Mouse (Mus musculus) heart, embryonic 14.5 days (tissue): ENCODE data around the gene Adk. TPM values are rescaled to one million over a fixed set of nuclear protein-coding genes. Genes with fewer than 3 reads are reported as not detected.

Source experiments
- ATAC-seq: fragments of 200-750 bp; cut with Nextera tagmentation; 2 replicates; pipeline ENCODE4 v1.8.0; 2017; ENCODE audit warnings: low read depth, moderate TSS enrichment; ENCODE audit not compliant: insufficient number of reproducible peaks, insufficient read depth, low FRiP score
- H3K27ac ChIP-seq, 2 experiments: fragments of 200-500 bp in 1 of 2; fragments of 300-500 bp in 1 of 2; sonication (generic) in 1 of 2; replicated peaks in 1 of 2; 2 replicates each; pipeline ENCODE4 v1.5.1; 2012 to 2014; ENCODE audit warnings: low read depth in 2 of 2, low read length in 2 of 2, control low read depth in 1 of 2, mild to moderate bottlenecking in 1 of 2, mixed read lengths in 1 of 2; ENCODE audit not compliant: control insufficient read depth in 1 of 2, insufficient read depth in 1 of 2
- H3K27me3 ChIP-seq: fragments of 300-500 bp; sonication (generic); 2 replicates; pipeline ENCODE4 v1.6.1; 2014; ENCODE audit warnings: mild to moderate bottlenecking, low read length, control low read depth; ENCODE audit not compliant: control insufficient read depth, insufficient read depth
- H3K36me3 ChIP-seq: fragments of 300-500 bp; sonication (generic); 2 replicates; pipeline ENCODE4 v1.6.1; 2014; ENCODE audit warnings: mild to moderate bottlenecking, control low read depth, low read length, mixed read lengths; ENCODE audit not compliant: control insufficient read depth, insufficient read depth
- H3K4me1 ChIP-seq, 2 experiments: fragments of 200-500 bp in 1 of 2; fragments of 300-500 bp in 1 of 2; sonication (generic) in 1 of 2; 2 replicates each; pipeline ENCODE4 v1.6.1; 2012 to 2014; ENCODE audit warnings: low read length in 2 of 2, control low read depth in 1 of 2, mixed read lengths in 1 of 2; ENCODE audit not compliant: control insufficient read depth in 2 of 2, insufficient read depth in 2 of 2
- H3K4me2 ChIP-seq: fragments of 300-500 bp; sonication (generic); 2 replicates; pipeline ENCODE4 v1.6.1; 2014; ENCODE audit warnings: mild to moderate bottlenecking, low read length
- H3K4me3 ChIP-seq, 2 experiments: fragments of 200-500 bp in 1 of 2; fragments of 300-500 bp in 1 of 2; sonication (generic) in 1 of 2; 2 replicates each; pipeline ENCODE4 v1.5.1; 2012 to 2014; ENCODE audit warnings: low read length in 2 of 2, mild to moderate bottlenecking in 2 of 2, control low read depth in 1 of 2, low read depth in 1 of 2, moderate library complexity in 1 of 2; ENCODE audit not compliant: control insufficient read depth in 1 of 2, insufficient read depth in 1 of 2
- H3K9ac ChIP-seq: fragments of 300-500 bp; sonication (generic); 2 replicates; pipeline ENCODE4 v1.6.1; 2014; ENCODE audit warnings: mild to moderate bottlenecking, low read length
- H3K9me3 ChIP-seq: fragments of 300-500 bp; sonication (generic); 2 replicates; pipeline ENCODE4 v1.6.1; 2016; ENCODE audit warnings: low read length, control low read depth; ENCODE audit not compliant: control insufficient read depth
- whole genome bisulfite sequencing: fragments of 180-500 bp; shearing (Covaris S2); extraction: QIAGEN DNeasy Blood & Tissue Kit; methylation state at CpG from one replicate; pipeline ENCODE4 v1.1.7; 2014; 5-methylcytosine and 5-hydroxymethylcytosine counted together
- polyA plus RNA-seq: library from polyadenylated mRNA; unstranded; fragments of >200 nt; fragmentation: Nextera tagmentation; extraction: Ambion mirVana; gene quantifications from 2 replicates; pipeline ENCODE4 v1.2.1, GENCODE M21; 2014

Adk gene
- polyA plus RNA-seq, 1 experiment from 2014 or later = 250 TPM

DNA sequence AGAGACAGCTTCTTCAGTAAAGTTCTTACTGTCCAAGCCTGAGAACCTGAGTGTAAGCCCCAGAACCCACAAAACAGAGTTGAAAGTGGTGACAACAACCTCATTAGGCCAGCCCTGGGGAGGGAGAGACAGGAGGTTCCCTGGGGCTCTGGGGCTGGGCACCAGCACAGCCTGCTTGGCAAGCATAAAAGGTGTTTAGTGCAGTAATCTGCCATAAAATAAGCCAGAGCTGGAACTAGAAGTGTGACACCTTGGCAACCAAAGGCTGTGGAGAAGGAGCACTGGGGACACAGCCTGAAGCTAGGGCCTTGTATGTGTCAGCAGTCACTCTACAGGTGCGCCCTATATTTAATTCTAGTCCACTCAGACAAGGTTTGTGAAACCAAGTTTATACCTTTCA is 252.4 kb downstream of the Adk start:
- H3K36me3 ChIP-seq = no peaks in the 10 kb centered on the region
- no peaks in the 10 kb centered on the region for H3K27me3 ChIP-seq
- H3K9ac ChIP-seq = no peak overlapping the region
- H3K4me1 ChIP-seq = peaks cover 0 to 17% of the 10 kb centered on the region in 2 experiments; a peak in 2 of 4 replicates
- no peaks in the 10 kb centered on the region for H3K9me3 ChIP-seq
- no peak for ATAC-seq
- WGBS = 82% methylated on average over 1 of the region's 1 CpGs
- no peak overlapping the region for H3K4me2 ChIP-seq
- no peak overlapping the region; a peak in 1 of 4 replicates for H3K27ac ChIP-seq
- no peak overlapping the region for H3K4me3 ChIP-seq

DNA sequence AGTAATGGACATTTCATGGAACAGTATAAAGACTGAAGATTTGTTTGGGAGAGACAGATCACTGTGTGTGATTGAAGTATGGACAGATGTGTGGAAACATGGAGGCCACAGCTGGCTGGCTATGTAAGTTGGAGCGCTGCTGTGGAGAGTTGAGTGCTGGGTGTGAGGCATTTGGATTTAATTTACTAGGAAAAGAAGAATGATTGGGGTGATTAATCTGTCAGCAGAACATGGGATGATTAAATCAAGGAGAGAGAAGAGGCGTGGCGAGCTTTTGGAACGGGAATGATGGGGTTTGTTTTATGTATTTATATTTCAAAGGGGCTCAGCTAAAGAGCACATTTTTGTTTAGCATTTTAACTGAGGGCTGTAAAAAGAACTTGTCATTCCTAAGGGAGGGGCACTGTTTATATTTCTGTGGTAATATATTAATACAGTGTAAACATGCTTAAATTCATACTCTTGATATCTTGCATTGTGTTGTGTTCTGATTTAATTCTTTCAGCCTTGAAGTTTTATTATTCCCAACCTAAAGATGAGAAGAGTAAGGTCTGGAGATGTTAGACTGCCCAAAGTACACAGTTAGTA is 256.1 kb downstream of the Adk start:
- Histone ChIP-seq H3K27ac (no peak overlapping the region), H3K4me2 (no peak overlapping the region), H3K9me3 (no peaks in the 10 kb centered on the region), H3K27me3 (no peaks in the 10 kb centered on the region), H3K4me3 (no peak overlapping the region), H3K4me1 (peaks cover 0 to 16% of the 10 kb centered on the region in 2 experiments; a peak in 2 of 4 replicates), H3K9ac (no peak overlapping the region), H3K36me3 (no peaks in the 10 kb centered on the region)
- 83% methylated on average over 4 of the region's 4 CpGs for WGBS
- no peak for ATAC-seq

DNA sequence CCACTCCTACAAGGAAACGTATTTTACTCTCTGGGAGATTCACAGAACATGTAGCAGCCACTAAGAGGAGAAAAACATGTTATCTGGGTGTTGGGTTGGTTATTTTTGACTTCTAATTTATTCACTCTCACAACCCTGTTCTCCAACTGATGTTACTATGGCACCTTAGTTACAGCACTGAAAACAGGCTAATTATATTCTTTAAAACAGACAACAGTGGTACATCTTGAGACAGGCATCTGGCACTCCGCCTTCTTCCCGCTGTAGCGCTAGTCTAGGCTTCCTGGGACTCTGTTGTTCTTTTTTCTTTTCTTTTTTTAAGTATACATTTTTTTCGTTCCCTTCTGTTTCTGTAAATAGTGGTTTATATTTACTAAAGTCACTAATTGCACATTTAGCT is 258.2 kb downstream of the Adk start:
- no peak overlapping the region for H3K4me3 ChIP-seq
- H3K9ac ChIP-seq = no peak overlapping the region
- no peak for ATAC-seq
- H3K9me3 ChIP-seq = no peaks in the 10 kb centered on the region
- WGBS = 84% methylated on average over 5 of the region's 5 CpGs
- no peaks in the 10 kb centered on the region for H3K27me3 ChIP-seq
- H3K4me2 ChIP-seq = no peak overlapping the region
- H3K36me3 ChIP-seq = no peaks in the 10 kb centered on the region
- H3K4me1 ChIP-seq = peaks cover 0 to 11% of the 10 kb centered on the region in 2 experiments; a peak in 2 of 4 replicates
- no peak overlapping the region; a peak in 1 of 4 replicates for H3K27ac ChIP-seq

DNA sequence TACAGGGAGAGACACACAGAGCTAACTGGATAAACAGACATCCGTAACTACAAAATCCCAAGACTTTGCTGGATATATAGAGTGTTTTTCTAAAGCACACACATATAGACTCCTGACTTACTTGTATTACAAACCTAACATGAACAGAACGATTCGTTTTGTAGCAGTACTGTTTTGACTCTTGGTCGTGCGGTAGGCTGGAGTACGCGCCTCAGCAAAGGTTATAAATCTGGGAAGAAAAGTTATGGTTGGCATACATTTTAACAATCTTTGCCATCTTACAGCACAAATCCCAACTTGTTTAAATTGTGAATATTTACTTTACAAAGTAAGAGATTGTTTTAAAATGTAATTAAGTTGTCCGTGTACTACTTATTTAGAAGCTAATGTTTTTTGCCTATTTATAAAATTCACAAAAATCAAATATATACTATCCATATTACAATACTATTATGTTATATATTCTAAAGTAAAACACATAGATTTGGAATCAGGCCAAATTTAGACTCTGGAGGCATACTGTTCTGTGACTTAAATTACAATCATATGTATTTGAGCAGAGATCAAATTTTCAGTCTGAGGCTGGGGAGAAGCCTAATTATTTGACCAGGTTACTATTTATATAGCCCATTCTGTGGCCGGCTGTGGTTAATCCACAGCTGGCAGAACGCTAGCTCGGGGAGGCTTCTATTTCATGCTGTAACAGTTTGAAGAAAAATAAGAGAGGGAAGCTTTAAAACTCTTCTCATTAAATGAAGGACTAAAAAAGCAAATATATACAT is 261.4 kb downstream of the Adk start:
- no peaks in the 10 kb centered on the region for H3K36me3 ChIP-seq
- whole genome bisulfite sequencing = 85% methylated on average over 11 of the region's 11 CpGs
- H3K9me3 ChIP-seq = no peaks in the 10 kb centered on the region
- ATAC-seq = no peak
- peaks cover 0 to 8% of the 10 kb centered on the region in 2 experiments; a peak in 2 of 4 replicates for H3K4me1 ChIP-seq
- H3K9ac ChIP-seq = no peak overlapping the region
- no peak overlapping the region for H3K4me3 ChIP-seq
- no peaks in the 10 kb centered on the region for H3K27me3 ChIP-seq
- H3K4me2 ChIP-seq = no peak overlapping the region
- peak overlapping the region in 1 of 2 experiments; percentile 7; a peak in 1 of 4 replicates for H3K27ac ChIP-seq

DNA sequence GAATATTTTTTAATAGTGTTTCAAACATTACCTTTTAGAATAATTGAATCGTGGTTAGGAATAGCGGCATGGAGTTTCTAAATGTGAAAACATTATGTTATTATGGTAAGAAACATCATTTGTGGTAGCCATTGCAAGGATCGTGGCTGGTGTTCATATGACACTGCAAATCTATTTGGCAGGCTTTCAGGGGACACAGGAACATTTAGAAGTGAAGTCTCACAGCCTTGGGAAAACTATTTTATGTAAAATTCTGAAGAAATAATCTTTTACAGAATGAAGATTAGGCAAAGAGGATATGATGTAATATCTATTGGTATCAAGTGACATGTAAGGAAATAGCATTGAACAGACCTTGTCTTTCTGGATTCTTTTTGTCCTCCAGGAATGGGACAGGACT is 262.1 kb downstream of the Adk start:
- Histone ChIP-seq H3K4me3 (no peak overlapping the region), H3K27ac (peak overlapping the region in 1 of 2 experiments; percentile 7; a peak in 1 of 4 replicates), H3K36me3 (peaks cover 5% of the 10 kb centered on the region), H3K27me3 (no peaks in the 10 kb centered on the region), H3K9ac (no peak overlapping the region), H3K4me1 (peaks cover 0 to 8% of the 10 kb centered on the region in 2 experiments; a peak in 2 of 4 replicates), H3K9me3 (no peaks in the 10 kb centered on the region), H3K4me2 (no peak overlapping the region)
- no peak for ATAC-seq
- 79% methylated on average over 3 of the region's 3 CpGs for WGBS

DNA sequence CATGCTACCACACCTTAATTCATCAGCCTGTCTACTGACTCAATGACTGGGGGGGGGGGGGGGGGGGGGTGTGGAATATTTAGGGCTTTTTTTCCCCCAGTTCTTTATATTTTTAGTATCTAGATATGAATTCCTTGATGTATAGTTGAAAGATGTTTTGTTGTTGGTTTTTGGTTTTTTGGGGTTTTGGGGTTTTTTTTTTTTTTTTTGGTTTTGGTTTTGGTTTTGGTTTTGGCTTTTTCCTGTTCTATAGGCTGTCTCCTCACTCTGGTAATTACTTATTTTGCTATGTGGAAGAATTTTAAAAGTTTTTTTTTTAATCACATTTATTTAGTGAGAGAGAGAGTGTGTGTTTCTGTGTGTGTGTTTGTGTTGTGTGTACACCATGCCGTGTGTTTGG is 282.5 kb downstream of the Adk start:
- Histone ChIP-seq H3K27me3 (no peaks in the 10 kb centered on the region), H3K36me3 (no peaks in the 10 kb centered on the region), H3K4me1 (peaks cover 4 to 13% of the 10 kb centered on the region in 2 experiments), H3K9ac (no peak overlapping the region), H3K4me3 (no peak overlapping the region), H3K27ac (no peak overlapping the region), H3K4me2 (no peak overlapping the region), H3K9me3 (no peaks in the 10 kb centered on the region)
- 83% methylated on average over 1 of the region's 1 CpGs for WGBS
- ATAC-seq = no peak

DNA sequence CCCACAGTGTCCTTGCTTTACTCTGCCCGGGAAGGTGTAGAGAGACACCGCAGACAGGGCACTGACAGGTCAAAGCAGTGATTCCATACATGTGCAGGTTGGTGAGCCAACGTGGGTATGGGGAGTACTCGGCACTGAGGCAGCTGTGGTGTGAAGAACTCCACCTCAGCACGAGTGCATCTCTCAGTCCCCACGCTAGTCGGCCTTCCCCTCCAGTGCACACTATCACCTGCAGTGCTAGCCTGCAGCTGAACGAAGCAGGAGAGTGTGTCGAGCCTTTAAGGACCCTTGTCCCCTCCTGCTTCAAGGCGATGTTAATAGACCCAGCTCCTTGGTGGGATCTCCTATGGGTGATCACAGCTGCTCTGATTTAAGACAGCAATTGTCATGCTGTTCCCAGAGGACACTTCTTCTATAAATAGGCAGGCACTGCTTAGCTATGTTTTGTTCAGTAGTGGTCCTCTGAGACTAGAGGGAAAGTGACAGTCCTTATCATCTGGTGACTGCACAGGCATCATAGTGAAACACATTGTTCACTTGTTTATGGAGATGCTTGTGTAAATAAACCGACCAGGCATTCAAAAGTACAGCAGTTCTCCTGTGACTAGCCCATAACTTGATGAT is 283.4 kb downstream of the Adk start:
- Histone ChIP-seq H3K4me2 (peak overlapping the region; percentile 39), H3K27me3 (no peaks in the 10 kb centered on the region), H3K9ac (peak overlapping the region; percentile 5; the same call in 1 of the 2 replicates), H3K9me3 (no peaks in the 10 kb centered on the region), H3K27ac (peak overlapping the region in 1 of 2 experiments; percentile 57; a peak in 1 of 4 replicates), H3K36me3 (no peaks in the 10 kb centered on the region), H3K4me3 (no peak overlapping the region), H3K4me1 (peaks cover 4 to 13% of the 10 kb centered on the region in 2 experiments)
- ATAC-seq = no peak
- 39% methylated on average over 11 of the region's 11 CpGs for WGBS
